Mouse (Mus musculus) brain, embryonic 14.5 days (tissue): ENCODE results near the gene Armc9.

Experiments
- CTCF ChIP-seq: fragments of 200-500 bp; IDR thresholded peaks from 2 replicates; pipeline ENCODE4 v1.5.1; 2012; ENCODE audit warnings: inconsistent platforms, mild to moderate bottlenecking, moderate library complexity, borderline replicate concordance; ENCODE audit not compliant: insufficient read depth, insufficient read length; ENCODE audit errors: extremely low read depth
- POLR2A ChIP-seq: fragments of 200-500 bp; IDR thresholded peaks from 2 replicates; pipeline ENCODE4 v1.6.1; 2012; ENCODE audit warnings: mild to moderate bottlenecking, inconsistent platforms, borderline replicate concordance; ENCODE audit not compliant: poor library complexity, insufficient read depth, insufficient read length, severe bottlenecking; ENCODE audit errors: extremely low read depth

DNA sequence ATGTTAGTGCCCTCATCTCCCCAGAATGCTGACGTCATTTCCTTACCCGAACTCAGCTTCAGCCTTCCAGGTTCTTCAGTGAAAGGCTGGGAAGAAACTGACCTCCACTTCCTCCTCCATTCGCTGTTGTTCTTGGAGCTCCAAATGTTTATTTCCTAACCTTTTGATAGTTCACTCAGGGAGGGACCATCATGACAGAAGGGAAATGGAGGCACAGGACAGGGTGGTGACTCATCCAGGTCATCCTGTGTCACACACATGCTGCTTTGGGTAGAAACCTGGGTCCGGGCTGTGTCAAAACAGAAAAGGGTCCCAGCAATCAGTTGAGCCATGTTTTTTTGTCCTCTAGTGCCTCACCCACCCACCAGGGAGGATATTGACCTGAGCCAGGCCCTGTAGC, 11.4 kb upstream of the Armc9 start:
- no peak for TF ChIP-seq CTCF
- no peak for TF ChIP-seq POLR2A
